Mouse (Mus musculus) embryonic stem cell, embryonic (primary cell): Measurements from ENCODE around the gene Cyp26b1.

ENCODE experiments used
- CTCF ChIA-PET, 4 experiments: fragments of 300-600 bp in 2 of 4; fragments of 350-600 bp in 2 of 4; sonication (Branson Sonifier 250); formaldehyde crosslinking; loops; one replicate each; lab custom pipeline; 2022; ENCODE audit warnings: inconsistent platforms in 2 of 4; lab: Charles Lee
- POLR2A ChIA-PET, 4 experiments: fragments of 300-600 bp in 2 of 4; fragments of 350-600 bp in 2 of 4; sonication (Branson Sonifier 250); formaldehyde crosslinking; loops; one replicate each; lab custom pipeline; 2022; ENCODE audit warnings: antibody characterized with exemption in 4 of 4, inconsistent platforms in 1 of 4; lab: Charles Lee

The Cyp26b1 gene

DNA sequence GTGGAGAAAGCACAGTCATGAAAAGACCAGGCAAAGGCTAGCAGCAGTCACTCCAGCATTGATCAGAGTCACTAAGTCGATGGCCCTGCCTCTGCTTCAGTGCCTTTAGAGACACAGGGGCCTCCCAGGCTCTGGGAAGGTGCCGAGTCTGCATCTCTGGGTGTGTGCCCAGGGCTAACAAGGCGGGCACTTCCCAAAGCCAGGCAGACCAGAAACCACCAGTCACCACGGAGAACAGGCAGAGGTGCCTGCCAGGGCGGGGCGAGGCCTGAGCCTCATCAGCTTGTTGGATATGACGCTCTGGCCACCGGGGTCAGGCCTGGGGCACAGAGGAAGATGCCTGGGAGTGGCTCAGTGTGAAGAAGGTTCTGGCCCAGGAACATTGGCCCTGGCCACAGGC, 14.2 kb downstream of the Cyp26b1 start:
- ChIA-PET POLR2A (interaction anchor here in 1 of 4 experiments (1.0 kb wide), 1 partner anchor 9 kb away, joined by 3 read pairs; no protein-coding TSS in a partner anchor), CTCF (interaction anchor here (0.5 to 2.5 kb wide), 19 partner anchors 8 to 836 kb away, joined by 3 to 8 read pairs (median 3); no protein-coding TSS in a partner anchor)

DNA sequence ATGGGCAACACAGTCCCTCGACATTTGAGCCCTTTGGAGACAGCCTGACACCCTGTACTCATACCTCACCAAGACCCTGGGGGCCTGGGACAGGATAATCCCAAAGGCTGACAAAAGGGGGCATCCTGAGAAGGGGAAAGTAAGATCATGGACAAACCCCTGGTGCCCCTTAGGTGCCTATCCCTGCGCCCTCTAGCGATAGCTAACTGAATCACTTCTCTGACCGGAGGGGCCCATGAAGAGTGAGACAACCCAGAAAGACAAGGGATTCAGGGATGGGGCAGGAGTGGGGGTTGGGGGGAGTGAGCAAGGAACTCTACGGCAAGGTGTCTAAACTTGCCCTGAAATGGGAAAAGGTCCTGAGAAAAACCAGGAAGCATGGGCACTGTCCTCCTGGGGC, 14.8 kb downstream of the Cyp26b1 start:
- ChIA-PET POLR2A (interaction anchor here in 1 of 4 experiments (1.0 kb wide), 1 partner anchor 10 kb away, joined by 3 read pairs; no protein-coding TSS in a partner anchor), CTCF (interaction anchor here (0.5 to 2.5 kb wide), 18 partner anchors 9 to 837 kb away, joined by 3 to 8 read pairs (median 3); no protein-coding TSS in a partner anchor)

DNA sequence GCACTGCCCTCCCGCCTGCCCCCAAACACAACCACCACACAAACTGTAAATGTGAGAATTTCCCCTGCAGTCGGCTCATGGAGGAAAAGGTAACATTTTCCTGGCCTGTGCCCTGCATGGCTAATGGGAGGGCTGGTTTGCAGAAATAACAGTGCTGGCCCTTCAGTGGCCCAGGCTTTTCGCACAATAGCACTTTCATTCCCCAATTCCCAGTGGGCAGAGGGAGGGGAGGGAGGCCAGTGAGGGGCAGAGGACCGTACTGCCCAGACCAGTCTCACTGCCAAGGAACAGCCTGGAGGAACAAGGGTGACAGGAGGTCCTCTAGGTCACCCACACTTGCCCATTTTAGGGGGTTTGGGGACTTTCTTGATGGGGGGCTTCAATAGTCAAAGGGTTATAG, 15.8 kb downstream of the Cyp26b1 start:
- ChIA-PET CTCF (interaction anchor here in 1 of 4 experiments (1.4 to 1.6 kb wide), 2 partner anchors 12 to 13 kb away, joined by 3 to 5 read pairs; no protein-coding TSS in a partner anchor), POLR2A (interaction anchor here in 1 of 4 experiments (1.9 kb wide), 1 partner anchor 14 kb away, joined by 5 read pairs; no protein-coding TSS in a partner anchor)

DNA sequence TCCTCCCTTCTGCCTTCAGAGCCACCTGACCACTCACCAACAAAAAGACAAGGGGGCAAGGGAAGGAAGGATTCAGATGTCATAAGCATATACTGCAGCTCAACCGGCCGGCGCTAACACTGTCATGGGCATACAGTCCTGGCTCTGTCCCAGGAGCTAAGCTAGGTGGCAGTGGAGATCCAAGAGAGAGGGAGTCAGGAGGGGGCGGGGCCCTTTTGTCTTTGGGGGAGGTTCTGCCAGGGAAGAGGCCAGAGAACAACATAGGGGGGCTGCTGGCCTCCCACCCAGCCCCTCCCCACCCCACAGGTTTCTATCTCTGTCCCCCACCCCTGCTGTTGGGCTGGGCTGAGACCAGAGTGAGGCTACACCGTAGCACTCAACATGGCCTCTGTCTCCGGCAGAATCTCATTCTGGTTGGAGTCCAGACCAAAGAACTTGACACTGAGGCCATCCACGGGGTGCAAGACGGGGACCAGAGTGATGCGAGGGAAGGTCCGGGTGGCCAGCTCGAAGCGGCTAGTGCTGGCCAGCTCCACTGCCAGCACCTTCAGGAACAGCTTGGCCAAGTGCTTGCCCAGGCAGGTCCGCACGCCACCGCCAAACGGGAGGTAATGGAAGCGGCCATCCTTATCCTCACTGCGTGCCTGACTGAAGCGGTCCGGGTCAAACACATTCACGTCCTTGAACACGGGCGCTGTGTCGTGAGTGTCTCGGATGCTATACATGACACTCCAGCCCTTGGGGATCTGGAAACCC, 19.6 kb downstream of the Cyp26b1 start:
- POLR2A ChIA-PET, result interaction anchor here in 3 of 4 experiments (0.6 to 2.4 kb wide), 9 partner anchors 9 to 845 kb away, joined by 4 to 10 read pairs (median 4); no protein-coding TSS in a partner anchor
- CTCF ChIA-PET, result interaction anchor here (0.5 to 2.9 kb wide), 18 partner anchors 10 to 1749 kb away, joined by 3 to 19 read pairs (median 4); no protein-coding TSS in a partner anchor

DNA sequence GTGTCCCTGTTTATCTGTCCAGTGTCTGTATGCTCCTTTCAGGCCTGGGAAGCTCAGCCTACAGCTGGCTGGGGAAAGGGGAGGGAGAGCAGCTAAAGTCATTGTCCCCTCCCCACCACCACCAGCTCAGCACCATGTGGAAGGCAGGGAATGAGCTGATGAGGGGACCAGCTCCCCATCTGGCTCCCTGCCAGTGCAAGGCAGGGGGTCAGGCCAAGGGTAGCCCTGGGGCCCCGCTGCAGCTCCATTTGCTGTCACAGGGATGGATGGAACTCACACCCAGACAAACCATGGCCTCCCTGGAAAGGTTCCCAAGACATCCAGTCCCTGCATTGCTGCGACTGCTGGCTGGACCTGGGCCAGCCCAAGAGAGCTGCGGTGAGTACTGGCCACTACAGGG, 23.7 kb downstream of the Cyp26b1 start:
- POLR2A ChIA-PET, result interaction anchor here in 3 of 4 experiments (0.6 to 1.5 kb wide), 3 partner anchors 13 to 364 kb away, joined by 3 to 5 read pairs (median 4); no protein-coding TSS in a partner anchor
- CTCF ChIA-PET, result interaction anchor here in 2 of 4 experiments (0.5 to 1.3 kb wide), 5 partner anchors 9 to 371 kb away, joined by 3 to 4 read pairs (median 3); no protein-coding TSS in a partner anchor

DNA sequence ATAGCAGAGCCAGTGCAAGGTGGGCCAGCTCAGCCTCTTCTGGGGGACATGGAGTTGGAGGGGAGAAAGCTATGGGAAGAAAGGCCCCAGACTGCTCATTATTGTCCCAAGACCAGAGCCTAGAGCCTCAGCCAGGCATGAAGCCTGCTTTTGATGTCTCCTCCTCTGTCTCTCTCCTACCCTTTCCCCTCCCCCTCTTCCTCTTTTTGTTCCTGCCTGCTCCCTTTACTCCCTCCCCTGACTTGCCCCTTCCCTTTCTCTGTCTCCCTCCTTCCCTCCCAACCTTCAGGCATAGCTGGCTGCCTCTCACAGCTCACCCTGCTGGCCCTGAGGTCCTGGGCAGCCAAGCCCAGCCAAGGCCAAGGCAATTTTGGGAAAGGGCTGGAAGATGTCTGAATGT, 24.1 kb downstream of the Cyp26b1 start:
- ChIA-PET POLR2A (interaction anchor here in 3 of 4 experiments (0.6 to 1.5 kb wide), 3 partner anchors 13 to 365 kb away, joined by 3 to 5 read pairs (median 4); no protein-coding TSS in a partner anchor), CTCF (interaction anchor here in 3 of 4 experiments (0.5 to 1.3 kb wide), 5 partner anchors 9 to 437 kb away, joined by 3 to 5 read pairs (median 4); no protein-coding TSS in a partner anchor)

- ChIA-PET CTCF (interaction anchor here in 1 of 4 experiments (0.6 kb wide), 1 partner anchor 438 kb away, joined by 5 read pairs; no protein-coding TSS in a partner anchor), POLR2A (interaction anchor here in 1 of 4 experiments (0.6 kb wide), 1 partner anchor 14 kb away, joined by 3 read pairs; no protein-coding TSS in a partner anchor)
Observed at GRCm38 (mm10) chr6:84568880-84569279, 24.8 kb downstream of the Cyp26b1 start.

- ChIA-PET CTCF (interaction anchor here in 1 of 4 experiments (0.6 kb wide), 1 partner anchor 255 kb away, joined by 5 read pairs; no protein-coding TSS in a partner anchor), POLR2A (no interaction called here)
Observed at GRCm38 (mm10) chr6:84567696-84568095, 26.0 kb downstream of the Cyp26b1 start.

DNA sequence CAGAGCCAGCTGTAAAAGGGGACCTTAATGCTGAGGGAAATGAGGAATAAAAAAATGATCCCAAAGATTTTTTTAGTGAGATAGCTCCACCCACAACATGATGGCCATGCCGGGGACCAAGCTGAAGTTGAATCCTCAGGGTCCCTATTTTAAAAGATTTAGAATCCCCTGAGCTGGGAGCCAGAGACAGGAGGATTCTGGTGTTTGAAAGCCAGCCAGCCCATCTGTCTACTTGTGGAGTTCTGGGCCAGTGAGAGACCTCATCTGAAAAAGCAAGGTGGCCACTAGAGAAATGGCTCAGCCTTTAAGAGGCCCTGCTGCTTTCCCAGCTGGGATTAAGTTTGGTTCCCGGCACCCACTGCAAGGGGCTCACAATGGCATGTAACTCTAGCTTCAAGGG, 26.9 kb downstream of the Cyp26b1 start:
- CTCF ChIA-PET, result interaction anchor here in 3 of 4 experiments (0.6 to 1.2 kb wide), 3 partner anchors 9 to 359 kb away, joined by 3 to 6 read pairs (median 4); no protein-coding TSS in a partner anchor
- POLR2A ChIA-PET, result interaction anchor here in 3 of 4 experiments (0.6 kb wide), 3 partner anchors 24 to 677 kb away, joined by 3 to 4 read pairs (median 3); no protein-coding TSS in a partner anchor

DNA sequence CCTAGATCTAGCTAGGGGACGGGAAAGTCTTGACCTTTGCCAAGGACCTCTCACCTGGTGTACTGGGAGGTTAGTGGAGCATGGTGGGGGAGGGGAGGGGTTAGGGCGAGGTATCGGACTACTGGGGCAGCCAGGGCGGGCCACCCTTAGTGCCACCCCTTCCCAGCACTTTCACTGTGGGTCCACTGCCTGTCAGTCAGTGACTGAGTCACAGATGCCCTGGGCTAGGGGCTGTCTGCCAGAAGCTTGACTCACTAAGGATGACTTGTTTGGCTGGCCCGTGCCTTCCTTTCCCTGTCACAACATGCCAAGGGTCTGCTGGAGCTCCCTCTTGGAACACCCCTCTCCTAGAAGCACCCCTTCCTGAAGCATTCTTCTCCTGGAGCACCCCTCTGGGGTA, 28.5 kb downstream of the Cyp26b1 start:
- POLR2A ChIA-PET, result interaction anchor here in 1 of 4 experiments (1.2 kb wide), 1 partner anchor 9 kb away, joined by 4 read pairs; no protein-coding TSS in a partner anchor
- CTCF ChIA-PET, result interaction anchor here in 1 of 4 experiments (1.0 kb wide), 1 partner anchor 14 kb away, joined by 3 read pairs; no protein-coding TSS in a partner anchor

- ChIA-PET POLR2A (interaction anchor here in 2 of 4 experiments (0.6 to 1.6 kb wide), 2 partner anchors 14 to 307 kb away, joined by 3 to 5 read pairs; no protein-coding TSS in a partner anchor), CTCF (interaction anchor here in 2 of 4 experiments (1.1 to 1.3 kb wide), 2 partner anchors 10 to 11 kb away, joined by 4 to 5 read pairs; no protein-coding TSS in a partner anchor)
Observed at GRCm38 (mm10) chr6:84562948-84563347, 30.8 kb downstream of the Cyp26b1 start.

GRCm38 (mm10) chr6:84561171-84561570, 32.5 kb downstream of the Cyp26b1 start:
- CTCF ChIA-PET, result interaction anchor here in 1 of 4 experiments (0.5 to 1.2 kb wide), 2 partner anchors 13 to 32 kb away, joined by 4 read pairs; no protein-coding TSS in a partner anchor
- POLR2A ChIA-PET, result interaction anchor here in 1 of 4 experiments (0.7 kb wide), 1 partner anchor 297 kb away, joined by 3 read pairs; no protein-coding TSS in a partner anchor

- ChIA-PET CTCF (no interaction called here), POLR2A (no interaction called here)
Observed at GRCm38 (mm10) chr6:84549852-84550437, 43.8 kb downstream of the Cyp26b1 start.

DNA sequence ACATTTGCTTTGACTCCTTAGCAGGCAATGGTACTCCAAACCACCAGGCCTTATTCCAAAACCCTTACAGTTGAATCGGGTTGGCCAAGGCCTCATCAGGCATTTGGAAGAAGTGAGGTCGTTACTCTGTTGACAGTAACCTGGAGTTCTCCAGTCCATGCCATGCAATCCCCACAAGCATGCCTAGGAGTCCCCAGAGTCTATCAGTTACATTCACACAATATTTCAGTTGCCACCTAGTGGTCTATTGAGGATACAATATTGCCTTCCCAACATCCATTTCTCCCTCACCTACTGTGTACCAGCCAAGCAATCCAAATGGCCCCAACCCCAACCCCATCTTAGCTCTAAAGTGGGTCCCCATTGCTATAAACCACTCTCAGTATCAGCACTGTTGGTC, 48.3 kb downstream of the Cyp26b1 start:
- POLR2A ChIA-PET, result no interaction called here

GRCm38 (mm10) chr6:84544359-84544758, 49.3 kb downstream of the Cyp26b1 start:
- ChIA-PET CTCF (interaction anchor here in 1 of 4 experiments (0.7 kb wide), 1 partner anchor 30 kb away, joined by 3 read pairs; no protein-coding TSS in a partner anchor), POLR2A (interaction anchor here in 2 of 4 experiments (0.5 to 0.6 kb wide), 2 partner anchors 48 to 375 kb away, joined by 3 to 5 read pairs; no protein-coding TSS in a partner anchor)

More for the DNA sequence above, 48.3 kb downstream of the Cyp26b1 start:
- CTCF ChIA-PET, result no interaction called here

DNA sequence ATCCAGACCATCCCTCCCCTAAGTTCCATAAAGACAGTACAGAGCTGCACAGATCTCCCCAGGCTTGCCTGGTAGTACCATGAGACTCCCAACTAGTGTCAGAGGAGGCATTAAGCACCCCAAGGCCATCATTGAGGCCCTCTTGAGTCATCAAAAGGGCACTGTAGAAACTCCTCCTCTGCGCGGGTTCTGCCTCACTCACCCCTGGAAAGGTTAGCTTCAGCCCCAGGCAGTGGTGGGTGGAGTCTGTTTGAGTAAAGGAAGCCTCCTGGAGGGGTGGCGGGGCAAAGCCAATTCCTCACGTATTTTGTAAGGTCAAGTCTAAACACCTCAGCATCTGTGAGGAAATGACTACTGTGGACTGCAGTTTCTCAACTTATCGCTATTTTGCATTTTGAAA, 50.2 kb downstream of the Cyp26b1 start:
- POLR2A ChIA-PET, result interaction anchor here in 1 of 4 experiments (1.1 kb wide), 1 partner anchor 11 kb away, joined by 3 read pairs; no protein-coding TSS in a partner anchor
- CTCF ChIA-PET, result interaction anchor here in 3 of 4 experiments (0.5 to 2.1 kb wide), 4 partner anchors 30 to 450 kb away, joined by 3 to 6 read pairs (median 4); no protein-coding TSS in a partner anchor

- CTCF ChIA-PET, result no interaction called here
- POLR2A ChIA-PET, result no interaction called here
Observed at GRCm38 (mm10) chr6:84539924-84540323, 53.8 kb downstream of the Cyp26b1 start.
